Mouse (Mus musculus): ENCODE measurements around the gene Pusl1. TPM values are rescaled to one million over a fixed set of nuclear protein-coding genes. Genes with fewer than 3 reads are reported as not detected.

The Pusl1 gene
- polyA plus RNA-seq, 1 experiment from 2014 or later = 55.9 TPM

DNA sequence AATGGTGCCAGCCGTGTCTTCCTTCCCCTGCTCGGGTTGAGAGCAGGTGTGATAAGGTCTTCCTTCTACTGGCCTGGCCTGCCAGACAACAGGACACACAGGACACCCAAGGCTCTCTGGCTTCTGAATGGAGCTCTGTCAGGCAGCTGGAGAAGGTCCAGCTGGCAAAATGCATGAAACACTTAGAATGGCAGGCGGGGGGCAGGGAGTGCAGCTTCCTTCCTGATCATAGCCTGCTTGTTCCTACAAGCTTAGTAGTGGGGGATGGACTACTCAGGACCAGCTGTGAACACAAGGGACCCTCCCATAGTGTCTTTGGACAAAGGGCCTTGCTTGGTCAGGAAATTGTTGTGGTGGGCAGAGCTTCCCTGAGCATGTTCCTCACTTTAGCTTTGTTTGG, 9.6 kb upstream of the Pusl1 start:
- Histone ChIP-seq H3K4me1 (replicated peaks; ENCODE audit: control insufficient read depth, insufficient read depth, low read length) (no peaks in the 10 kb centered on the region), H3K27ac (ENCODE audit: low read depth) (no peak overlapping the region), H3K27me3 (replicated peaks; ENCODE audit: control insufficient read depth, insufficient read depth, low read length) (no peaks in the 10 kb centered on the region), H3K9ac (ENCODE audit: low read length) (no peak overlapping the region), H3K4me2 (ENCODE audit: low read length) (no peak overlapping the region), H3K36me3 (ENCODE audit: control insufficient read depth, insufficient read depth, low read length) (peaks cover 73% of the 10 kb centered on the region), H3K4me3 (ENCODE audit: low read depth, low read length) (no peak overlapping the region), H3K9me3 (ENCODE audit: control insufficient read depth, low read length) (no peaks in the 10 kb centered on the region)
- DNase-seq (ENCODE audit: low spot score) = no peak
- WGBS = 64% methylated on average over 3 of the region's 3 CpGs
- no peak for ATAC-seq (replicated peaks; ENCODE audit: low FRiP score, low TSS enrichment, low read depth)

DNA sequence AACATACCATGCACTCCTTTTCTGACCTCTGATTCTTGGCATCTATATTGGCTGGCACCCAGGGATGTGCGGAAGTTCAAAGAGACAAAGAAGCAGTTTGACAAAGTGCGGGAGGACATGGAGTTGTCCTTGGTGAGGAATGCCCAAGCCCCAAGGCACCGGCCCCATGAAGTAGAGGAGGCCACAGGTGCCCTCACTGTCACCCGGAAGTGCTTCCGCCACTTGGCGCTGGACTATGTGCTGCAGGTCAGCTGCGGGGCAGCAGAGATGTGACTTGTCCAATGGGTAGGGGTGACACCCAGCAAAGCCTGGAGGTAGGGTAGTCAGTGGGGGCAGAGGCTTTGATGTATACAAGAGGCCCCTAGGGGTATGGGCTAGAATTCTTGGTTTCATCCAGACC, 7.8 kb upstream of the Pusl1 start:
- no peak overlapping the region for H3K4me2 ChIP-seq (ENCODE audit: low read length)
- no peak for DNase-seq (ENCODE audit: low spot score)
- no peak overlapping the region for H3K27ac ChIP-seq (ENCODE audit: low read depth)
- peaks cover 9% of the 10 kb centered on the region for H3K4me1 ChIP-seq (replicated peaks; ENCODE audit: control insufficient read depth, insufficient read depth, low read length)
- peaks cover 60% of the 10 kb centered on the region for H3K36me3 ChIP-seq (ENCODE audit: control insufficient read depth, insufficient read depth, low read length)
- no peaks in the 10 kb centered on the region for H3K27me3 ChIP-seq (replicated peaks; ENCODE audit: control insufficient read depth, insufficient read depth, low read length)
- H3K4me3 ChIP-seq (ENCODE audit: low read depth, low read length) = no peak overlapping the region
- 87% methylated on average over 7 of the region's 7 CpGs for WGBS
- no peak overlapping the region for H3K9ac ChIP-seq (ENCODE audit: low read length)
- ATAC-seq (replicated peaks; ENCODE audit: low FRiP score, low TSS enrichment, low read depth) = no peak
- H3K9me3 ChIP-seq (ENCODE audit: control insufficient read depth, low read length) = no peaks in the 10 kb centered on the region

DNA sequence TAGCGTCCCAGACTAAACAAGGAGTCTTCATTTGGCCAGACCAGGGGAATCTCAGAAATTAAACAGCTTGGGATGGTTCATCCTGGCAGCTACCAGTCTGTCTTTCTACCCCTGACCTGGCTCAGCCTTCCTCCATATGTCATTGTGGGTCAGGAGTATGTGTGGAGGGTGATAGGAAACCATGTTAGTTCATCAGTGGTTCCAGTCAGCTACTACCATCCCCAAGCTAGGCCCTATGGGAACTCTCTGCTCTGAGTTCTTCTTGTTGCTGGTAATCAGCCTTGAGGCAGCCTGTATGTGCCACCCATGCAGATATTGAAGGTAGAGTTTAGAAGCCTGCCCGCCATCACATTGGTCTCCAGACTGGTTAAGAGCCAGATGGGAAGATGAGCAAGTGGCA, 6.7 kb upstream of the Pusl1 start:
- H3K4me1 ChIP-seq (replicated peaks; ENCODE audit: control insufficient read depth, insufficient read depth, low read length) = peaks cover 19% of the 10 kb centered on the region
- no peak overlapping the region for H3K4me3 ChIP-seq (ENCODE audit: low read depth, low read length)
- WGBS = 98% methylated on average over 2 of the region's 2 CpGs
- no peak overlapping the region for H3K9ac ChIP-seq (ENCODE audit: low read length)
- peaks cover 51% of the 10 kb centered on the region for H3K36me3 ChIP-seq (ENCODE audit: control insufficient read depth, insufficient read depth, low read length)
- DNase-seq (ENCODE audit: low spot score) (no peak), ATAC-seq (replicated peaks; ENCODE audit: low FRiP score, low TSS enrichment, low read depth) (no peak)
- H3K4me2 ChIP-seq (ENCODE audit: low read length) = no peak overlapping the region
- H3K27ac ChIP-seq (ENCODE audit: low read depth) = no peak overlapping the region
- H3K27me3 ChIP-seq (replicated peaks; ENCODE audit: control insufficient read depth, insufficient read depth, low read length) = no peaks in the 10 kb centered on the region
- no peaks in the 10 kb centered on the region for H3K9me3 ChIP-seq (ENCODE audit: control insufficient read depth, low read length)

DNA sequence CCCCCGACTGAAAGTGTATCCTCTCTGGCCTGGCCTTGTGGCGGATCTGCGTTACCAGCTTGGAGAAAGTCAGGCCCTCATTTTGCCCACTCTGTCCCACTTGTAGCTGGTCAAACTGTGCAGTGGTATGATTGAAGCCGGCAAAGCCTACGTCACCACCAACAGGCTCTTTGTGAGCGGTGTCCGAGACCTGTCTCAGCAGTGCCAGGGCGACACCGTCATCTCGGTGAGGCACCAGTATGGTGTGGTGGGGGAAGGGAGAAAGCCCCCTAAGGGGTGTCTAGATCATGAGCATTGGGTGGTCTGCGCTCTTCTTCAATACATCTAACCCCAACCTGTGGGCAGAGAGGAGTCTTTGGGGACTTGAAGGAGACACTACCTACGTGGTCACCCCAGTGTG, 4.9 kb upstream of the Pusl1 start:
- Histone ChIP-seq H3K27me3 (replicated peaks; ENCODE audit: control insufficient read depth, insufficient read depth, low read length) (no peaks in the 10 kb centered on the region), H3K4me3 (ENCODE audit: low read depth, low read length) (no peak overlapping the region), H3K27ac (ENCODE audit: low read depth) (no peak overlapping the region), H3K36me3 (ENCODE audit: control insufficient read depth, insufficient read depth, low read length) (peaks cover 33% of the 10 kb centered on the region), H3K4me2 (ENCODE audit: low read length) (no peak overlapping the region), H3K9ac (ENCODE audit: low read length) (no peak overlapping the region), H3K4me1 (replicated peaks; ENCODE audit: control insufficient read depth, insufficient read depth, low read length) (peaks cover 26% of the 10 kb centered on the region), H3K9me3 (ENCODE audit: control insufficient read depth, low read length) (no peaks in the 10 kb centered on the region)
- WGBS = 98% methylated on average over 12 of the region's 12 CpGs
- DNase-seq (ENCODE audit: low spot score) (no peak), ATAC-seq (replicated peaks; ENCODE audit: low FRiP score, low TSS enrichment, low read depth) (no peak)

DNA sequence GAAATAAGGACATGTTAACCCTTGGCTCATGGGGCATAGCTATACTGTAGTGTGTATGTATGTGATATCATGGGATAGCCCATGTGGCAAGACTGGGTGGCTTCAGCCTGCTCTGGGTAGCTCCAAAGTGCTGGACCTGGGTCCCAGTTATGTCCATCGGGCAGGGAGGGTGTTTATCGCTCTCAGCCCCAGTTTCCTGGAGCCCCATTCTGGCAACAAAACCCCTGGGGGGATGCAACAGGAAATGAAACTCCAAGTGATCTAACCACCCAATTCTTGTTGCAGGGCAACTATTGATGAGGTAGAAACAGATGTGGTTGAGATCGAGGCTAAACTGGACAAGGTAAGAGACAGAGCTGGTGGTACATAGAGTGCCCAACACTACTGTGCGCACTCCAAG, 4.2 kb upstream of the Pusl1 start:
- 97% methylated on average over 4 of the region's 4 CpGs for WGBS
- Histone ChIP-seq H3K9ac (ENCODE audit: low read length) (no peak overlapping the region), H3K4me2 (ENCODE audit: low read length) (no peak overlapping the region), H3K4me3 (ENCODE audit: low read depth, low read length) (no peak overlapping the region), H3K36me3 (ENCODE audit: control insufficient read depth, insufficient read depth, low read length) (peaks cover 26% of the 10 kb centered on the region), H3K4me1 (replicated peaks; ENCODE audit: control insufficient read depth, insufficient read depth, low read length) (peaks cover 26% of the 10 kb centered on the region), H3K9me3 (ENCODE audit: control insufficient read depth, low read length) (no peaks in the 10 kb centered on the region), H3K27ac (ENCODE audit: low read depth) (no peak overlapping the region), H3K27me3 (replicated peaks; ENCODE audit: control insufficient read depth, insufficient read depth, low read length) (no peaks in the 10 kb centered on the region)
- no peak for ATAC-seq (replicated peaks; ENCODE audit: low FRiP score, low TSS enrichment, low read depth)
- no peak for DNase-seq (ENCODE audit: low spot score)

DNA sequence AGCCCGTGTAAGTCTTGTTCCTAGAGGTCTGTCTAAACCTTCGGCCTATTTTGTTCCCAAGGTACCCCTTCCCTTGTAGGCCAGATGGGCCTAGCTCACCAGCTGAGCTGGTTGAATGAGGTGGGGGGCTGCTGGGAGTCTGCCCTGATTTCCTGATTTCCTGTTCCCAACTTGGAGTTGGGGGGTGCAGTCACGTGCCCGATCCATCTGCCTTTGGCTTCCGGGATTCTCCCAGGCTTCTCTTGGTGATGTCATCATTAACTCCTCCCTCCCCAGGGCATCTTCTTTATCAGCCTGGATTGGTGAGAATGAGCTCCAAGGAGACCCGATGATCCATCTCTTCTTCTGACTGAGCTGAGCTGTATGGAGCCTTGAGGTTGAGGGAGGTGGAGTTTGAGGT, 3.6 kb upstream of the Pusl1 start:
- 32% methylated on average over 6 of the region's 6 CpGs for WGBS
- Histone ChIP-seq H3K4me3 (ENCODE audit: low read depth, low read length) (no peak overlapping the region), H3K27ac (ENCODE audit: low read depth) (no peak overlapping the region), H3K36me3 (ENCODE audit: control insufficient read depth, insufficient read depth, low read length) (peaks cover 22% of the 10 kb centered on the region), H3K4me2 (ENCODE audit: low read length) (peak overlapping the region; percentile 31), H3K4me1 (replicated peaks; ENCODE audit: control insufficient read depth, insufficient read depth, low read length) (peaks cover 31% of the 10 kb centered on the region), H3K9ac (ENCODE audit: low read length) (no peak overlapping the region), H3K27me3 (replicated peaks; ENCODE audit: control insufficient read depth, insufficient read depth, low read length) (no peaks in the 10 kb centered on the region), H3K9me3 (ENCODE audit: control insufficient read depth, low read length) (no peaks in the 10 kb centered on the region)
- peak; percentile 64 for DNase-seq (ENCODE audit: low spot score)
- no peak for ATAC-seq (replicated peaks; ENCODE audit: low FRiP score, low TSS enrichment, low read depth)

DNA sequence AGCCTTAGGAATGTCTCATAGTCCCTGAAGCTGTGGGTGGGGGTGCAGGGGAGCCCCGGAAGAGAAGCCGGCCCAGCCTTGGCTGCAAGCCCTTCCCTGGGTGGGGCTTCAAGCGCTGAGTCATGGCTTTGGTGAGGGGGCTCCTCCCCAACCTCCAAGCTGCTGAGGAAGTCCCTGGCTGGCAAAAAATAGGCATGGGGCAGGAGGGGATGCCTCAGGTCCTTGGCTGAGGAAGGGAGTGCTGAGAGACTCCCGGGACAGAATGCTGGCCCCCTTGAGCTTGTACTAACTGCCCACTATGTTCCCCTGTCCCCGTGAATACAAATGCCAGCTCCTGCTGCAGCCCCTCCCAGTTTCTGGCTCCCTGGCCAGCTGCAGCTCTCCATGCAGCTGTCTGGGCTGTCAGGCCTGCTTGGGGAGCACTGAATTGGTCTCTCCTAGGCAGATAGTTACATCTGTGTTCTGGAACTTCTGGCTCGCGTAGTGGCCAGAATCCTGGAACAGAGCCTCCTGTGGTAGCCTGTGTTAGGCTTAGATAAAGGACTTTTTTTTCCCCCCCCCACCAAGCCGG, 2.8 kb upstream of the Pusl1 start:
- peaks cover 20% of the 10 kb centered on the region for H3K36me3 ChIP-seq (ENCODE audit: control insufficient read depth, insufficient read depth, low read length)
- peaks cover 33% of the 10 kb centered on the region for H3K4me1 ChIP-seq (replicated peaks; ENCODE audit: control insufficient read depth, insufficient read depth, low read length)
- peak overlapping the region; percentile 31 for H3K4me2 ChIP-seq (ENCODE audit: low read length)
- 0 out of 2 replicates have a peak overlapping the region, but pooled peaks have one; percentile 27 for H3K27ac ChIP-seq (ENCODE audit: low read depth)
- no peak for ATAC-seq (replicated peaks; ENCODE audit: low FRiP score, low TSS enrichment, low read depth)
- peak overlapping the region; percentile 11; the same call in 1 of the 2 replicates for H3K9ac ChIP-seq (ENCODE audit: low read length)
- WGBS = 23% methylated on average over 8 of the region's 8 CpGs
- no peaks in the 10 kb centered on the region for H3K27me3 ChIP-seq (replicated peaks; ENCODE audit: control insufficient read depth, insufficient read depth, low read length)
- no peak for DNase-seq (ENCODE audit: low spot score)
- H3K9me3 ChIP-seq (ENCODE audit: control insufficient read depth, low read length) = no peaks in the 10 kb centered on the region
- no peak overlapping the region for H3K4me3 ChIP-seq (ENCODE audit: low read depth, low read length)

DNA sequence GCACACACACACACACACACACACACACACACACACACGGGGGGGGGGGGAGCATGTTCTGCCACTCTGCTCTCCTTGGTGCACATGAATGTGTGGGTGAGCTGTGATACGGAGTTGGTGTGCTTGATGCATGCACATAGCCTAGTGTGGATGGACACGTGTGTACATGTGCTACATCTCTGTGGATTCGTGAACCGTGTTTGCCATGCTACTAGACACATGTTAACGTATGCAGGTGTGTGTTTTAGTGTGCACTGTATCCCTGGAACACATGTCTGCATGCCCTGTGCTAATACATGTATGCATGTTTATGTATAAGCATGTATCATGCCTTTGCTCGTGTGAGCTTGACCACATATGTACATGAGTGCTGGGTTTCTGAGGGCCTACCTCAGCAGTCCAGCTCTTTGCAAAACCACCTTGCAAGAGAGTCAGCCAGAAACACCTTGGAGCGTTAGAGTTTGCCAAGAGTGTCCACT, 1.7 kb upstream of the Pusl1 start:
- Histone ChIP-seq H3K4me3 (ENCODE audit: low read depth, low read length) (peak overlapping the region; percentile 89), H3K36me3 (ENCODE audit: control insufficient read depth, insufficient read depth, low read length) (peaks cover 28% of the 10 kb centered on the region), H3K9ac (ENCODE audit: low read length) (no peak overlapping the region), H3K27ac (ENCODE audit: low read depth) (no peak overlapping the region), H3K9me3 (ENCODE audit: control insufficient read depth, low read length) (no peaks in the 10 kb centered on the region), H3K27me3 (replicated peaks; ENCODE audit: control insufficient read depth, insufficient read depth, low read length) (no peaks in the 10 kb centered on the region), H3K4me2 (ENCODE audit: low read length) (peak overlapping the region; percentile 94), H3K4me1 (replicated peaks; ENCODE audit: control insufficient read depth, insufficient read depth, low read length) (peaks cover 33% of the 10 kb centered on the region)
- 68% methylated on average over 8 of the region's 8 CpGs for WGBS
- ATAC-seq (replicated peaks; ENCODE audit: low FRiP score, low TSS enrichment, low read depth) (no peak), DNase-seq (ENCODE audit: low spot score) (no peak)

All from intestine, embryonic 14.5 days (tissue).